Mouse (Mus musculus) midbrain, postnatal 0 days (tissue): ENCODE measurements around the gene Gpr176. TPM values are rescaled to one million over a fixed set of nuclear protein-coding genes. Genes with fewer than 3 reads are reported as not detected.

Experiments
- ATAC-seq: fragments of 200-750 bp; cut with Nextera tagmentation; 2 replicates; pipeline ENCODE4 v1.8.0; 2017; ENCODE audit warnings: moderate number of reproducible peaks, mild to moderate bottlenecking, moderate TSS enrichment, moderate library complexity; ENCODE audit not compliant: low FRiP score
- DNase-seq: peaks from one replicate; pipeline ENCODE4 v3.0.0-alpha.2; 2015; ENCODE audit warnings: low spot score
- H3K27ac ChIP-seq: fragments of 300-500 bp; sonication (generic); 2 replicates; pipeline ENCODE4 v1.5.1; 2014; ENCODE audit warnings: low read depth, mild to moderate bottlenecking, low read length, mixed read lengths
- H3K27me3 ChIP-seq: fragments of 300-500 bp; sonication (generic); 2 replicates; pipeline ENCODE4 v1.6.1; 2014; ENCODE audit warnings: low read length, control low read depth, mixed read lengths; ENCODE audit not compliant: insufficient read depth
- H3K36me3 ChIP-seq: fragments of 300-500 bp; sonication (generic); 2 replicates; pipeline ENCODE4 v1.6.1; 2014; ENCODE audit warnings: low read length, control low read depth, mixed read lengths; ENCODE audit not compliant: insufficient read depth
- H3K4me1 ChIP-seq: fragments of 300-500 bp; sonication (generic); 2 replicates; pipeline ENCODE4 v1.6.1; 2014; ENCODE audit warnings: mild to moderate bottlenecking, control low read depth, antibody characterized with exemption, low read length, mixed read lengths; ENCODE audit not compliant: insufficient read depth
- H3K4me2 ChIP-seq: fragments of 300-500 bp; sonication (generic); 2 replicates; pipeline ENCODE4 v1.6.1; 2014; ENCODE audit warnings: low read depth, mild to moderate bottlenecking, low read length, mixed read lengths; ENCODE audit not compliant: poor library complexity, severe bottlenecking
- H3K4me3 ChIP-seq: fragments of 300-500 bp; sonication (generic); 2 replicates; pipeline ENCODE4 v1.5.1; 2014; ENCODE audit warnings: low read depth, mild to moderate bottlenecking, low read length, moderate library complexity
- H3K9ac ChIP-seq: fragments of 300-500 bp; sonication (generic); replicated peaks from 2 replicates; pipeline ENCODE4 v1.6.1; 2014; ENCODE audit warnings: mild to moderate bottlenecking, low read length, moderate library complexity, mixed read lengths; ENCODE audit not compliant: poor library complexity, severe bottlenecking
- H3K9me3 ChIP-seq: fragments of 300-500 bp; sonication (generic); 2 replicates; pipeline ENCODE4 v1.6.1; 2016; ENCODE audit warnings: low read length, control low read depth
- CTCF ChIP-seq: IDR thresholded peaks from 2 replicates; pipeline ENCODE4 v1.5.1; 2016; ENCODE audit warnings: antibody characterized with exemption, mild to moderate bottlenecking
- WGBS: fragments of 180-500 bp; shearing (Covaris S2); extraction: QIAGEN DNeasy Blood & Tissue Kit; methylation state at CpG from one replicate; pipeline ENCODE4 v1.1.7; 2014; 5-methylcytosine and 5-hydroxymethylcytosine counted together
- polyA plus RNA-seq: library from polyadenylated mRNA; unstranded; fragments of >200 nt; fragmentation: Nextera tagmentation; extraction: Ambion mirVana; gene quantifications from 2 replicates; pipeline ENCODE4 v1.2.1, GENCODE M21; 2015
- total RNA-seq: library from RNA; depleted of rRNA; stranded (reverse); fragments of >200 nt; gene quantifications from 2 replicates; pipeline ENCODE4 v1.2.3, GENCODE M21; 2014

The Gpr176 gene
- total and polyA plus RNA-seq, 2 experiments from 2014 or later: 9.0 to 15.1 TPM

- no peak overlapping the region for H3K4me3 ChIP-seq
- 81% methylated on average over 5 of the region's 5 CpGs for WGBS
- H3K4me2 ChIP-seq: no peak overlapping the region
- DNase-seq: no peak
- H3K9ac ChIP-seq: no peak overlapping the region
- no peak for ATAC-seq
- H3K9me3 ChIP-seq: 0 out of 2 replicates have a peak, but pooled peaks cover 2% of the 10 kb centered on the region
- H3K36me3 ChIP-seq: no peaks in the 10 kb centered on the region
- H3K27ac ChIP-seq: no peak overlapping the region
- H3K4me1 ChIP-seq: no peaks in the 10 kb centered on the region
- H3K27me3 ChIP-seq: no peaks in the 10 kb centered on the region
- no peak for TF ChIP-seq CTCF
Measured at GRCm38 (mm10) chr2:118391201-118391600, 18.0 kb upstream of the Gpr176 start.

- WGBS: 84% methylated on average over 5 of the region's 5 CpGs
- H3K4me3 ChIP-seq: no peak overlapping the region
- no peaks in the 10 kb centered on the region for H3K4me1 ChIP-seq
- H3K36me3 ChIP-seq: no peaks in the 10 kb centered on the region
- no peak overlapping the region for H3K4me2 ChIP-seq
- no peaks in the 10 kb centered on the region for H3K9me3 ChIP-seq
- no peak for DNase-seq
- TF ChIP-seq CTCF: no peak
- no peak overlapping the region; the same call in 1 of the 2 replicates for H3K9ac ChIP-seq
- H3K27ac ChIP-seq: no peak overlapping the region
- no peak for ATAC-seq
- H3K27me3 ChIP-seq: no peaks in the 10 kb centered on the region
Measured at GRCm38 (mm10) chr2:118390072-118390471, 16.9 kb upstream of the Gpr176 start.

- Histone ChIP-seq H3K27me3 (no peaks in the 10 kb centered on the region), H3K9ac (no peak overlapping the region), H3K4me1 (no peaks in the 10 kb centered on the region), H3K4me2 (peak overlapping the region; percentile 64), H3K27ac (no peak overlapping the region), H3K9me3 (no peaks in the 10 kb centered on the region), H3K36me3 (no peaks in the 10 kb centered on the region), H3K4me3 (peak overlapping the region; percentile 84; the same call in 1 of the 2 replicates)
- DNase-seq (no peak), ATAC-seq (no peak)
- TF ChIP-seq CTCF: no peak
- WGBS: 64% methylated on average over 3 of the region's 3 CpGs
Measured at GRCm38 (mm10) chr2:118389569-118389968, 16.4 kb upstream of the Gpr176 start.

- under 1% methylated on average over 61 of the region's 61 CpGs for WGBS
- TF ChIP-seq CTCF: no peak
- Histone ChIP-seq H3K36me3 (no peaks in the 10 kb centered on the region), H3K27ac (peak within 1 kb of the TSS; percentile 89), H3K4me1 (no peaks in the 10 kb centered on the region), H3K9ac (peak within 1 kb of the TSS; percentile 91), H3K9me3 (no peaks in the 10 kb centered on the region), H3K4me2 (peak within 1 kb of the TSS; percentile 64), H3K4me3 (peak within 1 kb of the TSS; percentile 84), H3K27me3 (no peaks in the 10 kb centered on the region)
- DNase-seq: peak; percentile 98
- peak; percentile 99 for ATAC-seq
Measured at GRCm38 (mm10) chr2:118388341-118389335, 15.4 kb upstream of the Gpr176 start, which contains the start of gene Eif2ak4. TSS of gene Eif2ak4 (plus strand) at chr2:118388618.

GRCm38 (mm10) chr2:118383387-118383786, 10.2 kb upstream of the Gpr176 start:
- Histone ChIP-seq H3K4me3 (no peak overlapping the region), H3K27me3 (no peaks in the 10 kb centered on the region), H3K27ac (no peak overlapping the region), H3K36me3 (no peaks in the 10 kb centered on the region), H3K9me3 (no peaks in the 10 kb centered on the region), H3K4me1 (no peaks in the 10 kb centered on the region), H3K9ac (no peak overlapping the region), H3K4me2 (no peak overlapping the region)
- DNase-seq (peak; percentile 24), ATAC-seq (no peak)
- peak; percentile 60 for TF ChIP-seq CTCF
- WGBS: 77% methylated on average over 5 of the region's 5 CpGs

- no peaks in the 10 kb centered on the region for H3K4me1 ChIP-seq
- WGBS: 15% methylated on average over 1 of the region's 1 CpGs
- H3K27me3 ChIP-seq: peaks cover 3% of the 10 kb centered on the region; the same call in 1 of the 2 replicates
- no peak for TF ChIP-seq CTCF
- H3K4me2 ChIP-seq: no peak overlapping the region
- no peak overlapping the region for H3K9ac ChIP-seq
- H3K9me3 ChIP-seq: no peaks in the 10 kb centered on the region
- H3K4me3 ChIP-seq: no peak overlapping the region
- DNase-seq: peak; percentile 24
- H3K27ac ChIP-seq: no peak overlapping the region
- ATAC-seq: no peak
- H3K36me3 ChIP-seq: no peaks in the 10 kb centered on the region
Measured at GRCm38 (mm10) chr2:118379756-118380155, 6.5 kb upstream of the Gpr176 start.
